Mouse (Mus musculus) gonadal fat pad, adult 2 months (tissue): ENCODE measurements around the gene Ispd. TPM values are rescaled to one million over a fixed set of nuclear protein-coding genes. Genes with fewer than 3 reads are reported as not detected.

Experiments
- DNase-seq: peaks from one replicate; pipeline ENCODE4 v3.0.0-alpha.2; 2012; ENCODE audit warnings: low read depth
- polyA plus RNA-seq: library from polyadenylated mRNA; depleted of rRNA; stranded (reverse); fragments of >200 nt; gene quantifications from 2 replicates; pipeline ENCODE4 v1.2.3, GENCODE M21; 2012

Gene Ispd
- polyA plus RNA-seq, 1 experiment: 2.0 TPM

GRCm38 (mm10) chr12:36564146-36564545 is 182.9 kb downstream of the Ispd start:
- DNase-seq: peak; percentile 51

GRCm38 (mm10) chr12:36566974-36567373 is 185.7 kb downstream of the Ispd start:
- no peak for DNase-seq

- DNase-seq: no peak
Observed at GRCm38 (mm10) chr12:36570414-36571095, 189.3 kb downstream of the Ispd start.

GRCm38 (mm10) chr12:36584828-36585227 is 203.6 kb downstream of the Ispd start:
- DNase-seq: no peak

GRCm38 (mm10) chr12:36597539-36598250 is 216.4 kb downstream of the Ispd start:
- DNase-seq: no peak

GRCm38 (mm10) chr12:36621960-36622736 is 240.9 kb downstream of the Ispd start:
- DNase-seq: no peak

GRCm38 (mm10) chr12:36627204-36627603 is 246.0 kb downstream of the Ispd start:
- no peak for DNase-seq

- DNase-seq: no peak
Observed at GRCm38 (mm10) chr12:36632427-36632826, 251.2 kb downstream of the Ispd start.

- no peak for DNase-seq
Observed at GRCm38 (mm10) chr12:36647514-36647913, 266.3 kb downstream of the Ispd start.

GRCm38 (mm10) chr12:36662496-36662895 is 281.2 kb downstream of the Ispd start:
- DNase-seq: no peak

GRCm38 (mm10) chr12:36664783-36665182 is 283.5 kb downstream of the Ispd start:
- DNase-seq: no peak

- DNase-seq: no peak
Observed at GRCm38 (mm10) chr12:36666771-36667170, 285.5 kb downstream of the Ispd start.

GRCm38 (mm10) chr12:36670164-36670908 is 289.1 kb downstream of the Ispd start:
- no peak for DNase-seq

GRCm38 (mm10) chr12:36670915-36671579 is 289.8 kb downstream of the Ispd start:
- no peak for DNase-seq

- no peak for DNase-seq
Observed at GRCm38 (mm10) chr12:36674481-36674880, 293.2 kb downstream of the Ispd start.

GRCm38 (mm10) chr12:36678220-36678619 is 297.0 kb downstream of the Ispd start:
- DNase-seq: no peak

GRCm38 (mm10) chr12:36680883-36681505 is 299.7 kb downstream of the Ispd start:
- no peak for DNase-seq

GRCm38 (mm10) chr12:36681779-36682178 is 300.5 kb downstream of the Ispd start:
- no peak for DNase-seq

- no peak for DNase-seq
Observed at GRCm38 (mm10) chr12:36694072-36694471, 312.8 kb downstream of the Ispd start.

- DNase-seq: no peak
Observed at GRCm38 (mm10) chr12:36704380-36704779, 323.1 kb downstream of the Ispd start.

GRCm38 (mm10) chr12:36708810-36709209 is 327.6 kb downstream of the Ispd start:
- DNase-seq: no peak
